Mouse (Mus musculus) limb, embryonic 11.5 days (tissue): ENCODE results near the gene Akr1b3. TPM values are rescaled to one million over a fixed set of nuclear protein-coding genes. Genes with fewer than 3 reads are reported as not detected.
"Not testable (repeated sequence)": the region's sequence is repeated elsewhere in the genome, so short reads cannot be mapped to it uniquely, and the experiment has no call there.

Source experiments
- ATAC-seq: fragments of 200-750 bp; cut with Nextera tagmentation; 2 replicates; pipeline ENCODE4 v1.8.0; 2017; ENCODE audit warnings: low read depth; ENCODE audit not compliant: insufficient number of reproducible peaks, low FRiP score, low TSS enrichment
- DNase-seq: peaks from one replicate; pipeline ENCODE4 v3.0.0-alpha.2; 2015; ENCODE audit warnings: low spot score
- H3K27ac ChIP-seq: fragments of 300-500 bp; sonication (generic); replicated peaks from 2 replicates; pipeline ENCODE4 v1.5.1; 2014; ENCODE audit warnings: low read depth, mild to moderate bottlenecking, low read length
- H3K27me3 ChIP-seq: fragments of 300-500 bp; sonication (generic); 2 replicates; pipeline ENCODE4 v1.6.1; 2014; ENCODE audit warnings: mild to moderate bottlenecking, low read length, mixed read lengths; ENCODE audit not compliant: control insufficient read depth, insufficient read depth
- H3K36me3 ChIP-seq: fragments of 300-500 bp; sonication (generic); 2 replicates; pipeline ENCODE4 v1.6.1; 2014; ENCODE audit warnings: mild to moderate bottlenecking, low read length, moderate library complexity, mixed read lengths; ENCODE audit not compliant: control insufficient read depth, insufficient read depth
- H3K4me1 ChIP-seq: fragments of 300-500 bp; sonication (generic); 2 replicates; pipeline ENCODE4 v1.6.1; 2014; ENCODE audit warnings: low read length, mixed read lengths; ENCODE audit not compliant: control insufficient read depth, insufficient read depth
- H3K4me2 ChIP-seq: fragments of 300-500 bp; sonication (generic); 2 replicates; pipeline ENCODE4 v1.6.1; 2014; ENCODE audit warnings: low read depth, mild to moderate bottlenecking, moderate library complexity; ENCODE audit not compliant: severe bottlenecking
- H3K4me3 ChIP-seq: fragments of 300-500 bp; sonication (generic); 2 replicates; pipeline ENCODE4 v1.5.1; 2014; ENCODE audit warnings: low read depth, low read length
- H3K9ac ChIP-seq: fragments of 300-500 bp; sonication (generic); 2 replicates; pipeline ENCODE4 v1.6.1; 2014; ENCODE audit warnings: mild to moderate bottlenecking, low read length
- H3K9me3 ChIP-seq: fragments of 300-500 bp; sonication (generic); 2 replicates; pipeline ENCODE4 v1.6.1; 2016; ENCODE audit warnings: low read length; ENCODE audit not compliant: control insufficient read depth
- WGBS: fragments of 180-500 bp; shearing (Covaris S2); extraction: QIAGEN DNeasy Blood & Tissue Kit; methylation state at CpG from one replicate; pipeline ENCODE4 v1.1.7; 2014; 5-methylcytosine and 5-hydroxymethylcytosine counted together
- polyA plus RNA-seq: library from polyadenylated mRNA; unstranded; fragments of >200 nt; fragmentation: Nextera tagmentation; extraction: Ambion mirVana; gene quantifications from 2 replicates; pipeline ENCODE4 v1.2.1, GENCODE M21; 2014

Akr1b3 gene
- polyA plus RNA-seq, 1 experiment from 2014 or later = 217 TPM

DNA sequence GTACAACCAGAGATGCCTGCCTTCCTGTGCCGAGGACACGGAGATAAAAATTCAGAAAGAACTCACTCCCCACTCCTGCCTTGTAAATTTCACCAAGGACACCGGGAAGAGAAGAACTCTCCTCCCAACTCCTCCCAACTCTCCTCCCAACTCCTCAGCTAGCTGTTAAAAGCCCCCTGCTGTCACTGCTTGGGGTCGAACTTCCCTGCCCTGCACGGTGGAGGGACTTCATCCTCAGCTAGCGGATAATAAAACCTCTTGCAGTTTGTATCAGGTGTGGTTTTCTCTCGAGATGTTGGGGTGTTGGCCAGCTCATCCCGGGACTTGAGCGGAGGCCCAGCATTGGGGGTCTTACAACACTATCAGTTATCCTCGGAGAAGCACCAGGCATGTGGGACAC, 34.2 kb upstream of the Akr1b3 start:
- not testable (repeated sequence) for ATAC-seq
- 45% methylated on average over 10 of the region's 10 CpGs for WGBS

GRCm38 (mm10) chr6:34350037-34350699, 32.9 kb upstream of the Akr1b3 start:
- no peaks in the 10 kb centered on the region for H3K36me3 ChIP-seq
- no peak overlapping the region for H3K9ac ChIP-seq
- no peak for DNase-seq
- no peak overlapping the region for H3K4me2 ChIP-seq
- no peak for ATAC-seq
- no peak overlapping the region for H3K4me3 ChIP-seq
- H3K27ac ChIP-seq = no peak overlapping the region
- H3K4me1 ChIP-seq = peaks cover 3% of the 10 kb centered on the region; the same call in 1 of the 2 replicates
- no peaks in the 10 kb centered on the region for H3K9me3 ChIP-seq
- WGBS = 88% methylated on average over 12 of the region's 12 CpGs
- no peaks in the 10 kb centered on the region for H3K27me3 ChIP-seq

More for the DNA sequence above, 34.2 kb upstream of the Akr1b3 start:
- H3K27me3 ChIP-seq, DNase-seq, H3K4me1 ChIP-seq, H3K4me3 ChIP-seq, H3K4me2 ChIP-seq, H3K9me3 ChIP-seq, H3K27ac ChIP-seq, H3K9ac ChIP-seq, H3K36me3 ChIP-seq: not testable (repeated sequence)

- ATAC-seq (no peak), DNase-seq (peak; percentile 84)
- H3K27me3 ChIP-seq = no peaks in the 10 kb centered on the region
- no peaks in the 10 kb centered on the region for H3K4me1 ChIP-seq
- H3K36me3 ChIP-seq = no peaks in the 10 kb centered on the region
- no peak overlapping the region for H3K9ac ChIP-seq
- H3K4me3 ChIP-seq = no peak overlapping the region
- no peak overlapping the region for H3K27ac ChIP-seq
- WGBS = 47% methylated on average over 14 of the region's 14 CpGs
- no peaks in the 10 kb centered on the region for H3K9me3 ChIP-seq
- no peak overlapping the region for H3K4me2 ChIP-seq
Measured at GRCm38 (mm10) chr6:34346096-34346898, 29.0 kb upstream of the Akr1b3 start.

GRCm38 (mm10) chr6:34344935-34345334, 27.7 kb upstream of the Akr1b3 start:
- Histone ChIP-seq H3K27me3 (no peaks in the 10 kb centered on the region), H3K4me1 (no peaks in the 10 kb centered on the region), H3K4me2 (no peak overlapping the region), H3K27ac (no peak overlapping the region), H3K36me3 (no peaks in the 10 kb centered on the region), H3K9me3 (no peaks in the 10 kb centered on the region), H3K9ac (no peak overlapping the region), H3K4me3 (no peak overlapping the region)
- DNase-seq (peak; percentile 43), ATAC-seq (no peak)
- WGBS = 21% methylated on average over 9 of the region's 9 CpGs

GRCm38 (mm10) chr6:34344135-34344850, 27.0 kb upstream of the Akr1b3 start:
- Histone ChIP-seq H3K9me3 (no peaks in the 10 kb centered on the region), H3K4me3 (no peak overlapping the region), H3K4me2 (no peak overlapping the region), H3K36me3 (no peaks in the 10 kb centered on the region), H3K27me3 (no peaks in the 10 kb centered on the region), H3K9ac (no peak overlapping the region), H3K27ac (no peak overlapping the region), H3K4me1 (no peaks in the 10 kb centered on the region)
- no peak for DNase-seq
- 61% methylated on average over 10 of the region's 10 CpGs for WGBS
- ATAC-seq = no peak

DNA sequence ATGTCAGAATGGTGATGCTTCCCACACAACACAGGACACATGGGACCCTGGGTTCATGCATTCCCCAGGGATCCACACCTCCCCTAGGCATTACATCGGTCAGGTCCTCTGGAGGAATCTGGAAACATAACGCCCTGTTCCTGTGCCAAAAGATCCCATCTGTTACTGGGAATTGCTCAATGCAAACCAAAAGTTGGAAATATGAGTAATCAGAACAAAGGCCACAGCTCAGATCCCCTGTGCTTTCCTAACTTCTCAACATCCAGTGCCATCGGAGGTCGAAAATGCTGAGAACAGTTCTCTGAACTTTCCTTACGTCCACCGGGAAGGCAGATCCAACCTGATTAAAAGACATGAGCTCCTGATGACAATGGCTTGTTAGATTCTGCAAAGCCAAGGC, 26.1 kb upstream of the Akr1b3 start:
- H3K4me1 ChIP-seq = no peaks in the 10 kb centered on the region
- 86% methylated on average over 6 of the region's 6 CpGs for WGBS
- no peak overlapping the region for H3K4me3 ChIP-seq
- no peaks in the 10 kb centered on the region for H3K27me3 ChIP-seq
- DNase-seq (no peak), ATAC-seq (no peak)
- H3K9ac ChIP-seq = no peak overlapping the region
- no peaks in the 10 kb centered on the region for H3K9me3 ChIP-seq
- H3K36me3 ChIP-seq = no peaks in the 10 kb centered on the region
- no peak overlapping the region for H3K4me2 ChIP-seq
- no peak overlapping the region for H3K27ac ChIP-seq

- Histone ChIP-seq H3K4me1 (no peaks in the 10 kb centered on the region), H3K4me3 (no peak overlapping the region), H3K9me3 (no peaks in the 10 kb centered on the region), H3K27me3 (no peaks in the 10 kb centered on the region), H3K27ac (no peak overlapping the region), H3K36me3 (no peaks in the 10 kb centered on the region), H3K4me2 (no peak overlapping the region), H3K9ac (no peak overlapping the region)
- WGBS = 75% methylated on average over 2 of the region's 2 CpGs
- no peak for ATAC-seq
- DNase-seq = no peak
Measured at GRCm38 (mm10) chr6:34342476-34342875, 25.2 kb upstream of the Akr1b3 start.

- H3K4me1 ChIP-seq = no peaks in the 10 kb centered on the region
- no peak overlapping the region for H3K9ac ChIP-seq
- no peak overlapping the region for H3K4me3 ChIP-seq
- no peak overlapping the region for H3K4me2 ChIP-seq
- DNase-seq = no peak
- 83% methylated on average over 4 of the region's 4 CpGs for WGBS
- H3K9me3 ChIP-seq = no peaks in the 10 kb centered on the region
- ATAC-seq = no peak
- no peaks in the 10 kb centered on the region for H3K36me3 ChIP-seq
- H3K27ac ChIP-seq = no peak overlapping the region
- no peaks in the 10 kb centered on the region for H3K27me3 ChIP-seq
Measured at GRCm38 (mm10) chr6:34341991-34342390, 24.7 kb upstream of the Akr1b3 start.
